Mouse (Mus musculus) hindbrain, embryonic 12.5 days (tissue): ENCODE data around the gene Borcs5. TPM values are rescaled to one million over a fixed set of nuclear protein-coding genes. Genes with fewer than 3 reads are reported as not detected.
"Not testable (repeated sequence)": the region's sequence is repeated elsewhere in the genome, so short reads cannot be mapped to it uniquely, and the experiment has no call there.

Experiments
- ATAC-seq: fragments of 200-750 bp; cut with Nextera tagmentation; 2 replicates; pipeline ENCODE4 v1.8.0; 2017; ENCODE audit warnings: moderate TSS enrichment; ENCODE audit not compliant: low FRiP score
- H3K27ac ChIP-seq: fragments of 300-500 bp; sonication (generic); 2 replicates; pipeline ENCODE4 v1.5.1; 2016; ENCODE audit warnings: mild to moderate bottlenecking
- H3K27me3 ChIP-seq: fragments of 300-500 bp; sonication (generic); 2 replicates; pipeline ENCODE4 v1.6.1; 2016; ENCODE audit warnings: mild to moderate bottlenecking
- H3K36me3 ChIP-seq: fragments of 300-500 bp; sonication (generic); 2 replicates; pipeline ENCODE4 v1.6.1; 2016; ENCODE audit warnings: mild to moderate bottlenecking
- H3K4me1 ChIP-seq: fragments of 300-500 bp; sonication (generic); 2 replicates; pipeline ENCODE4 v1.6.1; 2016
- H3K4me2 ChIP-seq: fragments of 300-500 bp; sonication (generic); replicated peaks from 2 replicates; pipeline ENCODE4 v1.6.1; 2016; ENCODE audit warnings: mild to moderate bottlenecking
- H3K4me3 ChIP-seq: fragments of 300-500 bp; sonication (generic); 2 replicates; pipeline ENCODE4 v1.5.1; 2016; ENCODE audit warnings: mild to moderate bottlenecking
- H3K9ac ChIP-seq: fragments of 300-500 bp; sonication (generic); 2 replicates; pipeline ENCODE4 v1.6.1; 2016; ENCODE audit warnings: mild to moderate bottlenecking, moderate library complexity
- H3K9me3 ChIP-seq: fragments of 300-500 bp; sonication (generic); replicated peaks from 2 replicates; pipeline ENCODE4 v1.6.1; 2016; ENCODE audit warnings: mild to moderate bottlenecking
- WGBS: fragments of 180-500 bp; shearing (Covaris S2); methylation state at CpG from one replicate; pipeline ENCODE4 v1.1.7; 2016; 5-methylcytosine and 5-hydroxymethylcytosine counted together
- polyA plus RNA-seq: library from polyadenylated mRNA; unstranded; fragments of >200 nt; fragmentation: Nextera tagmentation; extraction: Ambion mirVana; gene quantifications from 2 replicates; pipeline ENCODE4 v1.2.1, GENCODE M21; 2016

Borcs5 gene
- polyA plus RNA-seq, 1 experiment from 2014 or later, result 37.8 TPM

DNA sequence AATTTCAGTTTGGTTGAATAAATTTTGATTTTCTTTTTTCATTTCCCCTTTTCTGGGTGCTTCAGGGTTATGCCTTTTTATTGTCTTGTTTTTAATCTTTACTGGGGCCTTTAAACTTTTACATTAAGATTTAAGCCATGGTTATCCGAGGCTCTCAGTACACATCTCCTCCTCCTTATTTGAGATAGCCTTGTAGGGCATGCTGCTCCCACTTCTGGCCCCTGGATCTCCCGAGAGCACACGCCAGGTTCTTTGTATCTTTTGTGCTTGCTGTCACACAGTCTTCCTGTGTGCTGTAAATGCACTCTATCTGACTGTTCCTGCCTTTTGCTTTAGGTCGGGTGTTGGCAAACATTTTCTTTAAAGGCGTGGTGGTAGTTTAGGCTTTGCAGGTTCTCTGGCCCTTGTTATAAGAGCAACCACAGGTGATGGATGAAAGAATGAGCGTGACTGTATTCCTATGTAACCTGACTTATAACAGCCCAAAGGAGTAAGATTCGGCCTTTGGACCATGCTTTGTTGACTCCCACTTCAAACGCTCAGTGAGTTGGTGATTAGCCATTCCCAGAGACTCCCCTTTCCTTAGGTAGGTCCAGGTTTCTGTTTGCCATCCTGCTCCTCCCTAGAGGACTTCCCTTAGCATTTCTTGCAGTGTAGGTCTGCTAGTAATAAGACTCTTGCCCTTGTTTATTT is 21.6 kb downstream of the Borcs5 start:
- WGBS, result 80% methylated on average over 8 of the region's 8 CpGs
- H3K4me2 ChIP-seq, result no peak overlapping the region
- no peaks in the 10 kb centered on the region for H3K27me3 ChIP-seq
- ATAC-seq, result no peak
- H3K9me3 ChIP-seq, result no peaks in the 10 kb centered on the region
- no peak overlapping the region for H3K9ac ChIP-seq
- H3K27ac ChIP-seq, result no peak overlapping the region
- H3K4me3 ChIP-seq, result no peak overlapping the region
- no peaks in the 10 kb centered on the region for H3K4me1 ChIP-seq
- no peaks in the 10 kb centered on the region for H3K36me3 ChIP-seq

DNA sequence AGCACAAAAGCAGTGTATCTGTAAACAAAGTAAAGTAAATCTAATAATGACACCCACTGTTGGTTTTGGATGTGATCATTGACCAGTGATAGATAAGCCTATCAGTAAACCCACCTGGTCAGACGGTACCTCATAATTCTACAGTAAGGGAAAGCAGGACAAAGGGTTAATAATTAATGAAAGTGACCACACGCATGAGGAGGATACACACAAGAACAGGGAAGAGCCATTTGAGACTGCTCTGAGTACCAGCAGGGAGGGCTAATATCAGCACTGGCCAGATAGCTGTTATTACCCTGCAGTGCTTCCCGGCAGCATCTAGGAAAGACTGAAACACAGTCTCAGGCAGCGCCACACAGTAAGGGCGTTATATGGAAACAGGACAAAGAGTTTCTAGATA is 25.3 kb downstream of the Borcs5 start:
- 78% methylated on average over 5 of the region's 5 CpGs for WGBS
- no peak for ATAC-seq
- H3K4me3 ChIP-seq, result no peak overlapping the region
- no peak overlapping the region for H3K27ac ChIP-seq
- H3K36me3 ChIP-seq, result no peaks in the 10 kb centered on the region
- H3K9ac ChIP-seq, result no peak overlapping the region
- H3K4me1 ChIP-seq, result no peaks in the 10 kb centered on the region
- H3K27me3 ChIP-seq, result no peaks in the 10 kb centered on the region
- H3K9me3 ChIP-seq, result no peaks in the 10 kb centered on the region
- H3K4me2 ChIP-seq, result no peak overlapping the region

GRCm38 (mm10) chr6:134665817-134666216 is 26.5 kb downstream of the Borcs5 start:
- Histone ChIP-seq H3K4me2 (no peak overlapping the region), H3K4me1 (no peaks in the 10 kb centered on the region)

DNA sequence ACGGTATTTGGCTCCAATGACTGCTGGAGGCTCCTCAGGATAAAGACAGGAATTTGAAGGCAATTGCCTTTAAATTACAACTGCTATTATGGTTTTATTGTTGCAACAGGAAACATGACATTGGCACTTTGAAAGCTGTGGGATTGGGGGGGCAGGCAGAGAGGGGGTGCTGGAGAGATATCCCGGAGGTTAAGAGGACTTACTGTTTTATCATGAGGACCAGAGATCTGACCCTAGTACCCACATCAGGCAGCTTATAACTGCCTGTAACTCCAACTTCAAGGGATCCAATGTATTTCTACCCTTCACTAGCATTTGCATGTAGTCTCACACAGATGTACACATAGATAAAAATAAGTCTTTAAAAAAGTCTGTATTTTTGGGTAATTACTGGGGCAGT is 29.2 kb downstream of the Borcs5 start:
- H3K27ac ChIP-seq, result no peak overlapping the region
- no peak overlapping the region for H3K9ac ChIP-seq
- no peaks in the 10 kb centered on the region for H3K9me3 ChIP-seq
- 87% methylated on average over 2 of the region's 2 CpGs for WGBS
- no peaks in the 10 kb centered on the region for H3K4me1 ChIP-seq
- no peaks in the 10 kb centered on the region for H3K36me3 ChIP-seq
- ATAC-seq, result no peak
- no peak overlapping the region for H3K4me3 ChIP-seq
- H3K27me3 ChIP-seq, result no peaks in the 10 kb centered on the region
- H3K4me2 ChIP-seq, result no peak overlapping the region

More at GRCm38 (mm10) chr6:134665817-134666216, 26.5 kb downstream of the Borcs5 start:
- H3K36me3 ChIP-seq, result no peaks in the 10 kb centered on the region
- H3K9me3 ChIP-seq, result no peaks in the 10 kb centered on the region
- no peak overlapping the region for H3K27ac ChIP-seq
- WGBS, result 81% methylated on average over 9 of the region's 9 CpGs
- no peaks in the 10 kb centered on the region for H3K27me3 ChIP-seq
- ATAC-seq, result no peak
- no peak overlapping the region for H3K9ac ChIP-seq
- no peak overlapping the region for H3K4me3 ChIP-seq

- no peak overlapping the region for H3K4me2 ChIP-seq
- no peak overlapping the region for H3K27ac ChIP-seq
These were observed 30.0 kb downstream of the Borcs5 start for GRCm38 (mm10) chr6:134669179-134669865.

DNA sequence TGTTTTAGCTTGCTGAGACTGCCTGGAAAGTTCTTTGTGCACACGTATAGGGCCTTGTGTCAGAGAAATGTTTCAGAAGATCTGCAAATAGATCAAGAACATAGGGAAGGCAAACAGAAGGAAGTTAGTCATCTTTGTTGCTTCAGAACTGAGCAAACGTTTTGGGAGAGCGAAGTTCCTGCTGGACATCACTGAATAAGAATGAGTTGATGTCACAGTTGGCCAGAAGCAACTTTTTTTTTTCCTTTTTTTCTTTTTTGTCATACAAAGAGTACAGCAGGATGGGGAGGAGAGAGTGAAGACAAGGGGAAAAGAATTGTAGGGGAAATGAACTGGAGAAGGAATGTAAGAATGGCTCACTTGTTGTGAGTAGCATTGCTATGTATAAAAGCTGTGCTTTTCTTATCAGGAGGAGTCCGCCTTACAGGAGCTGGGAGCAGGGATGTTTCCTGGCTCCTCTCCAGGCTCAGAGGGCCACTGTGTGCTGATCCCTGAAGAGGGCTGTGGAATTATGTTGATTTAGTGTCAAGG is 31.6 kb downstream of the Borcs5 start:
- Histone ChIP-seq H3K9me3 (no peaks in the 10 kb centered on the region), H3K9ac (no peak overlapping the region), H3K36me3 (no peaks in the 10 kb centered on the region), H3K4me1 (no peaks in the 10 kb centered on the region), H3K27ac (no peak overlapping the region), H3K4me3 (no peak overlapping the region), H3K27me3 (no peaks in the 10 kb centered on the region), H3K4me2 (no peak overlapping the region)
- 65% methylated on average over 4 of the region's 4 CpGs for WGBS
- no peak for ATAC-seq

More at GRCm38 (mm10) chr6:134669179-134669865, 30.0 kb downstream of the Borcs5 start:
- no peak for ATAC-seq
- WGBS, result 85% methylated on average over 6 of the region's 6 CpGs
- H3K9me3 ChIP-seq, result no peaks in the 10 kb centered on the region
- no peak overlapping the region for H3K9ac ChIP-seq
- H3K4me3 ChIP-seq, result no peak overlapping the region
- no peaks in the 10 kb centered on the region for H3K4me1 ChIP-seq
- H3K27me3 ChIP-seq, result no peaks in the 10 kb centered on the region
- H3K36me3 ChIP-seq, result no peaks in the 10 kb centered on the region

DNA sequence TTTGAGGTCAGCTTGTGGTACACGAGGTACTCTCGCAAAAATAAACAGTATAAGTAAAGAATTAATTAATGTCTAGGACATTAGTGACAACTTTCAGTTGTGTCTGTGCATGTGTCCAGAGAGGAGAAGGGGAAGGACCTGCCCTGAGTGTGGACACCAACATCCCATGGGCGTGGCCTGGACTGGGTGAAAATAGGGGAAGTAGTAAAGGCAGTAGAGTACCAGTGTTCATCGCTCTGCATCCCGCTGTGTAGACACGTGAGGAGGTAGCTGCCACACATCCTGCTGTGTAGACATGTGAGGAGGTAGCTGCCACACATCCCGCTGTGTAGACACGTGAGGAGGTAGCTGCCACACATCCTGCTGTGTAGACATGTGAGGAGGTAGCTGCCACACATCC is 34.4 kb downstream of the Borcs5 start:
- not testable (repeated sequence) for H3K4me3 ChIP-seq, H3K36me3 ChIP-seq, ATAC-seq, H3K27ac ChIP-seq, H3K4me1 ChIP-seq, H3K27me3 ChIP-seq, H3K9ac ChIP-seq, H3K4me2 ChIP-seq, H3K9me3 ChIP-seq
- 82% methylated on average over 8 of the region's 8 CpGs for WGBS

GRCm38 (mm10) chr6:134677504-134677903 is 38.2 kb downstream of the Borcs5 start:
- no peak overlapping the region for H3K27ac ChIP-seq
- H3K4me3 ChIP-seq, result no peak overlapping the region
- H3K9me3 ChIP-seq, result no peaks in the 10 kb centered on the region
- no peaks in the 10 kb centered on the region for H3K36me3 ChIP-seq
- no peaks in the 10 kb centered on the region for H3K4me1 ChIP-seq
- H3K27me3 ChIP-seq, result no peaks in the 10 kb centered on the region
- H3K4me2 ChIP-seq, result no peak overlapping the region
- ATAC-seq, result no peak
- 87% methylated on average over 4 of the region's 4 CpGs for WGBS
- no peak overlapping the region for H3K9ac ChIP-seq

- 80% methylated on average over 3 of the region's 3 CpGs for WGBS
- no peaks in the 10 kb centered on the region for H3K9me3 ChIP-seq
- H3K27me3 ChIP-seq, result no peaks in the 10 kb centered on the region
- H3K36me3 ChIP-seq, result no peaks in the 10 kb centered on the region
- no peak for ATAC-seq
- no peaks in the 10 kb centered on the region for H3K4me1 ChIP-seq
- H3K9ac ChIP-seq, result no peak overlapping the region
- no peak overlapping the region for H3K4me2 ChIP-seq
- no peak overlapping the region for H3K27ac ChIP-seq
- H3K4me3 ChIP-seq, result no peak overlapping the region
These were observed 38.7 kb downstream of the Borcs5 start for GRCm38 (mm10) chr6:134678037-134678436.

DNA sequence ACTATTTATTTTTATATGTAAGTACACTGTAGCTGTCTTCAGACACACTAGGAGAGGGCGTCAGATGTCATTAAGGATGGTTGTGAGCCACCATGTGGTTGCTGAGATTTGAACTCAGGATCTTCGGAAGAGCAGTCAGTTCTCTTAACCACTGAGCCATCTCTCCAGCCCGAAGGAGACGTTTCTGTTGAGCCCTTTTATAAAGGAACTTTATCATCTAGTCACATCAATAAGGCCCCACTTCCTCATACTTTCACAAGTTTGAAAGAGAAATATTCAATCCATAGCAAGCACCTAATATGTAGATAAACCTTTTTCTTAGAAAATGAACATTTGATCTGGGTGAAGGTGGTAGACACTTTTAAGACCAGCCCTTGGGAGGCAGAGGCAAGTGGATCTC is 40.0 kb downstream of the Borcs5 start:
- H3K9ac ChIP-seq, ATAC-seq, H3K27ac ChIP-seq, H3K4me2 ChIP-seq, H3K27me3 ChIP-seq, H3K36me3 ChIP-seq, H3K4me1 ChIP-seq, H3K9me3 ChIP-seq, H3K4me3 ChIP-seq: not testable (repeated sequence)
- 90% methylated on average over 4 of the region's 4 CpGs for WGBS

GRCm38 (mm10) chr6:134684354-134684915 is 45.1 kb downstream of the Borcs5 start:
- H3K27ac ChIP-seq, result no peak overlapping the region
- no peak overlapping the region for H3K4me2 ChIP-seq
- WGBS, result 79% methylated on average over 6 of the region's 6 CpGs
- no peaks in the 10 kb centered on the region for H3K36me3 ChIP-seq
- no peak overlapping the region for H3K9ac ChIP-seq
- no peaks in the 10 kb centered on the region for H3K9me3 ChIP-seq
- H3K27me3 ChIP-seq, result no peaks in the 10 kb centered on the region
- no peak overlapping the region for H3K4me3 ChIP-seq
- ATAC-seq, result no peak
- no peaks in the 10 kb centered on the region for H3K4me1 ChIP-seq

GRCm38 (mm10) chr6:134685040-134685439 is 45.7 kb downstream of the Borcs5 start:
- Histone ChIP-seq H3K4me1 (no peaks in the 10 kb centered on the region), H3K9ac (no peak overlapping the region), H3K9me3 (no peaks in the 10 kb centered on the region), H3K27me3 (no peaks in the 10 kb centered on the region), H3K4me3 (no peak overlapping the region), H3K27ac (no peak overlapping the region), H3K4me2 (no peak overlapping the region), H3K36me3 (no peaks in the 10 kb centered on the region)
- WGBS, result 68% methylated on average over 2 of the region's 2 CpGs
- ATAC-seq, result no peak
